Mouse (Mus musculus) monocyte, adult 59 days (primary cell): ENCODE measurements around the gene Tmem39b. TPM values are rescaled to one million over a fixed set of nuclear protein-coding genes. Genes with fewer than 3 reads are reported as not detected.

Source experiments
- total RNA-seq, 2 experiments: library from RNA; stranded (reverse); gene quantifications; one replicate each; pipeline ENCODE4 v1.2.4; 2023

Tmem39b gene
- total RNA-seq: 10 to 100 TPM; 11.5 to 18.2 TPM

GRCm38 (mm10) chr4:129696158-129696985 is at the start of gene Tmem39b:
Tmem39b (minus strand) TSS chr4:129696838.

GRCm38 (mm10) chr4:129742232-129743009 is 45.8 kb upstream of the Tmem39b start, which contains the start of gene Khdrbs1:
Khdrbs1 (minus strand) TSS chr4:129742303.

DNA sequence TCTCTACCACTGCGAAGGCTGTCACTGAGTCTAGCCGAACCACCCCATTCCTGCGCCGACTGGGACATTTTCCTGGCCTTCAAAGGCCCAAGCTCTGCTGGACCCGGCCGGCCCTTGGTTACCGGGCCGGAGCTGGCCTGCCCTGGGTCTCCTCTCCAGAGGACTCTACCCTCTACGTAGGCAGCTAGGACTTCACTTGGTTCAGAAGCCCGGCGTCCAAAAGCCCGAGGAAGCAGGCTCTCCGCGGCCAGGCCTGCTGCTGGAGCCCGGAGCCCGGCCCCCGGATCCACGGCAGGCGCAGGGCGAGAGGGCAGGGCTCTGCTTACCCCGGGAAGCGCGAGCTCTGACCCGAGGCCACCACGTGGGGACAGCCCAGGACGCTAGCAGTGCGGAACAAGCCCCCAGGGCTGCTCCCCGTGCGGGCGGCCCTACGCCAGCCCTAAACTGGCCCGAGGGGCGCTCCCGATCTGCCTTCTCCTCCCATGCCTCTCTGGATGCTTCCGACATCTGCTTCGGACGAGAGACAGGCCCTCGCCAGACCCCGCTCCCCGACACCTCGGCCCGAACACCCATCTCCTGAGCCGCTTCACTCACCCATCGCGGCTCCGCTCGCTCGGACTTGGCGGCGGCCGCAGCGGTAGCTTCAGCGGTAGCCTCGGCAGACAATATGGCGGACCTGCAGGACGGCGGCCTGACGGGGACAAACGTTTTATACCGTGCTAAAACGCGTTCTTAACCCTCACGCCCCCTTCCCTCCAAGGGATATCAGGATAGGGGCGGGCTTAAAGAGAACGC is 24.4 kb downstream of the Tmem39b start, which contains the start of gene Kpna6:
Gene Kpna6, minus strand, starts transcription at position 685 of the 795 bp plus-strand sequence.

DNA sequence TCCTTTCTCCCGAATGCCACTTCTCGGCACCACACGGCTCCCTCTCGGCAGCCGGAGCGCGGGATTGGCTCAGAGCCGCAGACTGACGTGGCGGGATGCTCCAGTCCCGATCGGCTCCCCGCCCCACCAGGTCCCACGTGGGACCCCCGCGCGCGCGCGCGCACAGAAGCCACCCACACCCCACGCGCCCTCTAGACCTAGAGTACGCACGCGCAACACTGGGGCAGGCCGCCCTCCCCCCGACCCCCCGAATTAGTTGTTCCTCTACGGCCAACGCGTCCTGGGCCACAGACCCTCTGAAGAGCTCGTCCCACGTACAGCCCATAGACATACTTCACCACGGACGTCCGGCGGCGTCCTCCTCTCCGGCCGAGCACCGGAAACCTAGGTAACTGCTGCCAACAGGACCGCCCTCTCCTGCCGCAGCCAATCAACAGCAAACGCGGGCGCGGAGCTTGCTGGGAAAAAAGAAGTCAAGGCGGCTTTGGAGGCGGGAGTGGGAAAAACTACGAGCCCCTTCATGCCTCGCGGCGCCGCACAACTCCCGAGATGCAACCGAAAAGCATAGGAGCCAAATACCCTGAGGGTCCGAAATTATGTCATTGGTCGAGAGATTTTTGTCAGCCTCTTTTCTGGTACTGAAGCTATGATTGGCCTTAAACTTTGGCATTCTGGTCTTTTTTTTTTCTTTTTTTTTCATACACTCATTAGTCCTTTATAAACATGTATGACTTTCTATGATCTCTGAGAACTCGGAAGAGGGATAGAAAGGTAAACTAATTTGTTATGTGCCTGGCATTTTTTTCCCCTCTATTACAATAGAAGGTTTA is 55.8 kb downstream of the Tmem39b start, which contains the start of gene Txlna:
Gene Txlna, minus strand, starts transcription at position 428 of the 830 bp plus-strand sequence.

Other genes with a start within 250 kb of the Tmem39b start
- 100 to 1,000 TPM in 1 of 2 experiments, 10 to 100 TPM in 1; 92.2 to 105 TPM for gene Bsdc1, start 235.3 kb downstream of the Tmem39b start, total RNA-seq
- not detected for gene Tssk3, start 205.8 kb downstream of the Tmem39b start, total RNA-seq
- gene Fam229a, start 205.6 kb downstream of the Tmem39b start, total RNA-seq: 1 to 10 TPM in 1 of 2 experiments, not detected in 1; 1.0 TPM
- gene Marcksl1, start 183.3 kb downstream of the Tmem39b start, total RNA-seq: 10 to 100 TPM; 64.6 to 74.8 TPM
- gene Hdac1, start 154.1 kb downstream of the Tmem39b start, total RNA-seq: 10 to 100 TPM; 61.0 to 61.9 TPM
- 1 to 10 TPM; 2.2 to 2.5 TPM for gene Lck, start 123.2 kb downstream of the Tmem39b start, total RNA-seq
- gene Fam167b, start 118.3 kb downstream of the Tmem39b start, total RNA-seq: not detected
- gene Eif3i, start 96.2 kb downstream of the Tmem39b start, total RNA-seq: 100 to 1,000 TPM; 108 TPM
- 100 to 1,000 TPM; 109 to 116 TPM for gene Tmem234, start 96.2 kb downstream of the Tmem39b start, total RNA-seq
- gene Dcdc2b, start 82.6 kb downstream of the Tmem39b start, total RNA-seq: 1 to 10 TPM in 1 of 2 experiments, not detected in 1; 1.9 TPM
- 1 to 10 TPM; 8.2 to 8.8 TPM for gene Iqcc, start 77.7 kb downstream of the Tmem39b start, total RNA-seq
- 10 to 100 TPM; 50.2 to 66.5 TPM for gene Ccdc28b, start 72.9 kb downstream of the Tmem39b start, total RNA-seq
- 10 to 100 TPM; 52.9 to 65.8 TPM for gene Txlna, start 55.8 kb downstream of the Tmem39b start, total RNA-seq
- 10 to 100 TPM; 33.9 to 35.2 TPM for gene Kpna6, start 24.1 kb downstream of the Tmem39b start, total RNA-seq
- 10 to 100 TPM; 94.5 to 97.5 TPM for gene Khdrbs1, start 45.5 kb upstream of the Tmem39b start, total RNA-seq
- gene Ptp4a2, start 114.4 kb upstream of the Tmem39b start, total RNA-seq: 100 to 1,000 TPM; 332 to 393 TPM
- under 1 TPM; 0.55 to 0.88 TPM for gene Spocd1, start 232.4 kb upstream of the Tmem39b start, total RNA-seq